Mouse (Mus musculus): ENCODE measurements around the gene Bud31. TPM values are rescaled to one million over a fixed set of nuclear protein-coding genes. Genes with fewer than 3 reads are reported as not detected.
"Not testable (repeated sequence)": the region's sequence is repeated elsewhere in the genome, so short reads cannot be mapped to it uniquely, and the experiment has no call there.

Bud31 gene
- 10 to 100 TPM; 75.7 to 78.8 TPM for total RNA-seq (2021)
- long read RNA-seq, experiment 1, transcript Bud31-207 (6 exons, 867 nt): major isoform, 40 of 53 reads
- long read RNA-seq, experiment 1, transcript Bud31-203 (6 exons, 928 nt): minor isoform, 7 of 53 reads
- long read RNA-seq, experiment 1, partial matches to known transcripts: 3 of 53 reads
- long read RNA-seq, experiment 1, other reads (novel, unspliced or antisense): 2 of 53 reads
- long read RNA-seq, experiment 2, transcript Bud31-203 (6 exons, 928 nt): minor isoform, 5 of 26 reads
- long read RNA-seq, experiment 2, transcript Bud31-207 (6 exons, 867 nt): major isoform, 17 of 26 reads
- long read RNA-seq, experiment 2, partial matches to known transcripts: 3 of 26 reads
- long read RNA-seq, experiment 2, other reads (novel, unspliced or antisense): 1 of 26 reads

DNA sequence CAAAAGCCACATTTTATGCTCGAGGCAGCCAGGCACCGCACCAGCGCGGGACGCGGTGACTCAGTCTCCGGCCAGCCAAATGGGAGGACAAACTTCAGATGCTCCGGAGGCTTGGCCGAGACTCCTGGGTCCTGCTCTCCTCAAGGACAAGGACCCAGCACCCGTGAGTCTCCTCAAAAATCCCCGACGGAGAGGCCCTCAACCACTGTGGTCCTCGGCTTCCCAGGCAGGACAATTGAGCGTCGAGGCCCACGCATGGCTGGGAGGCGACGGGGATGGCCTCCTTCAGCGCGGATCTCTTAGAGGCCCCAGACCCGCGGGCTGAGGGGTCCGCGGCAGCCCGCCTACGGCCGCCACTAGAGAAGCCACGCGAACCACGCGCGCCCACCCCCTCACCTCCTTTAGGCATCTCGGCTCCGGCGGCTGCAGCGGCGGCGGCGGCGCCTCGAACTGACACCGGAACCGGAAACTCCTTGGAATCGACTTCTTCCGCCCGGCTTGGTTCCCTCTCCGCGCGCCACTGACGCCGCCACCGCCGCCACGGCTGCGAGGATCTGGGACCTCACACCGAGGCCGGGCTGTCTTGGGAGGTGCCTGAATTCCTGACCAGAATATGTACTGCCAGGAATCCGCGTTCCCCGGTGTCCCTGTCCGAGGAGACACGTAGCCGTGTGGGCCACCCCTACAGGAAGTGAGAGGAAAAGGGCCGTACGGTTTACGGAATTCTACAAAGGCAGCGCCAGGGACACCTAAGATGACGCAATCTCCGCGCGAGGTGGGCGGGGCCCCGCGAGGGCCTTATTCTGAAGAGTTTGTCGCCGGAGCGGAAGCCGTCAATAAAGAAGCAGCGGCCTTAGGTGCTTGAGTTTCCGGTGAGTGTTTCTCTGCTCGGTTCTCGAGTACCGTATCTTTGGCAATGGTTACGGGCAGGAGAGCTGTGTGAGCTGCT is at the start of gene Bud31, which contains the start of gene Pdap1:
TSS of gene Bud31 (plus strand) at position 792 of the 949 bp plus-strand sequence.
TSS of gene Pdap1 (minus strand) at position 668 of the 949 bp plus-strand sequence.
- DNase-seq (ENCODE audit: low spot score in 2 of 2): peak; percentile 94

DNA sequence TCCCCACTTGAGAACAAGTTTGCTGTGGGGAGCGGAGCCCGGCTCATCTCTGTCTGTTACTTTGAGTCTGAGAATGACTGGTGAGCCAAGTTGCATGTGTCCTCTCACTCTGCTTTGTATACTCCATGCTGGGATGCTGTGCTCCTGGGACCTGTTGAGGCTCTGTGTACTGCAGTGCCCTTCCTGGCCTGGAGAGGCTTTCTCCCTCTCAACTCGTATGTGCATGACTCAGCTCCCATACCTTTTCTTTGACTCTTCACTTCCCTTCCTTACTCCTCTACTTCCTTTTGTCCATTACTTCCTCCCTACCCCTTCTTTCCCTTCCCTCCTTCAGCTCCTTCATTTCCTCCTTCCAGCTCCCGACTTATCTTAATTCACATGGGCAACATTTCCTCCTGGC is 44.0 kb upstream of the Bud31 start:
- no peak for DNase-seq (ENCODE audit: low spot score in 2 of 2)

DNA sequence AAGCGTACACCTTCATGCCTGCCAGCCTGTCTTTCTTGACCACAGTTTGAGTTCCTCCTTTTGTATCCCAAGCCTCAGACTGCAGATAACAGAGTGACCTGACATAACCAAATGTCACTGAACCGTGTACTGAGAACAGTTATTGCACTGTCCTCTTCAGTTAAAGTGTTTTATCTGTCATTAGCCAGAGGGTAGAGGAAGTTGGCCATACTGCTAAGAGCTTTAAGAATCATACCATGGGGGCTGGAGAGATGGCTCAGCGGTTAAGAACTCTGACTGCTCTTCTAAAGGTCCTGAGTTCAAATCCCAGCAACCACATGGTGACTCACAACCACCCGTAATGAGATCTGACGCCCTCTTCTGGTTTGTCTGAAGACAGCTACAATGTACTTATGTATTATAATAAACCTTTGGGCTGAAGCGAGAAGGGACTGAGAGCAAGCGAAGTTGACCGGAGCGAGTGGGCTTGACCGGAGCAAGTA is 41.8 kb upstream of the Bud31 start:
- no peak for DNase-seq (ENCODE audit: low spot score in 2 of 2)

DNA sequence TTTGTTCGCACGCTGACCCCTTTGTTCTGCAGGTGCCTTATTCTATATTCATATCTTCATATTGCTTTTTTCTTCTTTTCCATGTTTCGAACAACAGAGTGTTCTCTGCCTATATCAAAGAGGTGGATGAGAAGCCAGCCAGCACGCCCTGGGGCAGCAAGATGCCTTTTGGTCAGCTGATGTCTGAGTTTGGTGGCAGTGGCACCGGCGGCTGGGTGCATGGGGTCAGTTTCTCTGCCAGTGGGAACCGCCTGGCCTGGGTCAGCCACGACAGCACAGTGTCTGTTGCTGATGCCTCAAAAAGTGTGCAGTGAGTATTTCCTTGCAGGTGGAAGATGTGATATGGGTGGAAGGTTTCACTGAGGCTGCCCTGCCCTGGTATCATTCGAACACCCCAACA is 39.2 kb upstream of the Bud31 start:
- no peak for DNase-seq (ENCODE audit: low spot score in 2 of 2)

DNA sequence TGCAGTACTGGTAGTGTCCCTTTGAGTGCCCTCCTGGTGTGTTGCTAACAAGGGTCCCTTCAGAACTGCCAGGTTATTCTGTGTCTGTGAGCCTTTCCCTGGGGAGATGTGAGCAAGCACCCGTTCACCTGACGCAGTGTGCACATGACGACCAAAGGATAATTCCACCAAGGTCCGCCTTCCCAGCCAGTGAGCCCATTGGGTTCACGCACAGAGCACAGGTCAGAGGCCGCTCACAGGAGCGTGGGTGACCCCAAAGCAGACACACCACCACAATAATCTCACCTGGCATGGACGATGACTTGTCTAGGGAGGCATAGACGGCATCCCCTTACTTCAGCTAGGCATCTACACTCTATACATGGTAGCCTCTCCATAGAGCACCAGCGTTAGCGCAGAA is 38.7 kb upstream of the Bud31 start:
- not testable (repeated sequence) for DNase-seq (ENCODE audit: low spot score in 2 of 2)

DNA sequence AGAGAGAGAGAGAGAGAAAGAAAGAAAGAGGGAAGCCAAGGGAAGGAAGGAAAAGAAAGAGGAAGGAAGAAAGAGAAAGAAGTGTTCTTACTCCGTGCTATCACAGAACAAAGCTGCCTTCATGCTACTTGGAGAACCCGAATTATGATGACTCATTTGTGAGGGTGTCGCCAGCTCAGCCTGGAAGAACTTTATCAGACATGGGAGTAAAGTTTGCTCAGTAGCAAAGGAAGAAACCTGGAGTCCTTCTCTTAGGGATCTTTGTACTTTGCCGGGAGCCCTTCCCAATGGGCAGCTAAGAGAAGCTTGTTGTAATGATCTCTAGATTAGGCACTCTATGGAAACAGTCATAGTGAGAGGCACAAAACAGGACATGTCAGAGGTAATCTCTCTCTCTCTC is 37.5 kb upstream of the Bud31 start:
- DNase-seq (ENCODE audit: low spot score in 2 of 2): no peak

DNA sequence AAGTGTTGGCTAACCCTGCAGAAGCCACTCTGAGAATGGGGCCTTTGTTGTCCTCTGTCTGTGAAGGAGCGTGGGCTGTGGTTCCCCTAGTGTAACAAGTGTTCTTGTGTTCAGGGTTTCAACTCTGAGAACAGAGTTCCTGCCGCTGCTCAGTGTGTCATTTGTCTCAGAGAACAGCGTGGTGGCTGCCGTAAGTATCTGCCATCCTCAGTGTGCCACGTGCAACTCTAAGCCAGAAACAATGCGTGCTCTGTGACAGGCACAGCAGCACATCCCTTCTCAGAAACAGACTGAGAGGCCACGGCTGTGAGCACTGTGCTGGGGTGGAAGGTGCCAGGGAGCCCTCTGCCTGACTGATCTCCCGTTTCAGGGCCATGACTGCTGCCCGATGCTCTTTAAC is 35.8 kb upstream of the Bud31 start:
- no peak for DNase-seq (ENCODE audit: low spot score in 2 of 2)

DNA sequence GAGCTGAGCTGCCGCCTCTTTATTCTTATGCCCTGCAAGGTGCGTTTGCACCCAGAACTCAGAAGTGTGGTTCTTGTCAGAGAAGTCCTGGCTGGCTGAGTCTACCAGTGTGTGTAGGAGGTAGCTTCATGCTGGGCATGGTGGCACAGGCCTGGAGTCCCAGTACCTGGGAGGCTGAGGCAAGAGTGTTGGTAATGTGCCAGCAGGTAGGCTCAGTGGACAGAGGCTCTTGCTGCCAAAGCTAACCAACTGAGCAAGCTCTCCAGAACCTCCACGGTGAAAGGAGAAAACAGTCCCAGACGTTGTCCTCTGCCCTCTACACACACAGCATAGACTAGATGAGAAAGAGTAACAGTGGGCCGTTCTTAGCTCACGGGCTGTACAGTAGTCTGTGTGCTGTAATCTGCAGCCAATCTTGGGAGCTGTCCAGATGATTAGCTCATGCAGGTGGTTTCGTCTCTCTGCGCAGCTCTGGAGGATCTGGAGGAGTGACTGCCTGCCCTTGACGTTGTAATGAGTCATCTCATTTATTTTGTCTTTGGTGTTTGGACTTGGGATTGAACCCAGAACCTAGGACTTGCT is 34.4 kb upstream of the Bud31 start:
- DNase-seq (ENCODE audit: low spot score in 2 of 2): no peak

DNA sequence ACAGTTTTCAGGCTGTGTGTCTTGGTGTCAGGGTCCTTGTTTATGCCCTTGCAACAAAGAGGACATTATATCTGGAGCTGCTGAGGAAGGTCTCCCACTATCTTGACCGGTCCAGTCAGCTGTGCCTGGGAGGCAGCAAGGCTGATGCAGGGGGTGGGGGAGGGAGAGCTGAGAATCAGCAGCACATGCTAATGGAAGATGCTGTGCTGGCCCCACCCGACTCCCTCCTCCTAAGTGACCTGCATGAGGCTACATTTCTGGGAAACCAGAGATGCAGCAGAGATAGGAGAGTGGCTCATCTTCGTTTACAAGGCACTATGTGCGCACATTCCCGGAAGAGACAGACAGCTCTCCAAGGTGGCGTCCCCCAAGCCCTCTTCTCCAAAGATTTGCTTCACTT is 29.8 kb upstream of the Bud31 start:
- DNase-seq (ENCODE audit: low spot score in 2 of 2): no peak

DNA sequence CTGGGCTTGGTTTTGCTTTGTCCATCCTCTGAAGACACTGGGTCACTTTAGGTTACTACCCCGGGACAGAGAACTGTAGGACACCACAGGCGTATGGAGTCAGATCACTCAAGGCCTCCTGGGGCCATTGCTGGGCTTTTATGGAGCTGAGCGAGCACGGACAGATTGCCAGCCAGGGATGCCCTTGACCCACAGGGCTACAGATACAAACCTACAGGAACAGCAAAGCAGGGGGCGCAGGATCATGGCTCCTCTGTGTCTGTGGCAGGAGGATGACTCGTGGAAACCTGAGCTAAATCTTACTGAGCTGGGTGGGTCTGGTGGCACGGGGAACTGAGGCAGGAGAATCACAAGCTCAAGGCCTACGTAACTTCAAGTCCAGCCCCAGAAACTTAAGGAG is 27.6 kb upstream of the Bud31 start:
- DNase-seq (ENCODE audit: low spot score in 2 of 2): no peak

DNA sequence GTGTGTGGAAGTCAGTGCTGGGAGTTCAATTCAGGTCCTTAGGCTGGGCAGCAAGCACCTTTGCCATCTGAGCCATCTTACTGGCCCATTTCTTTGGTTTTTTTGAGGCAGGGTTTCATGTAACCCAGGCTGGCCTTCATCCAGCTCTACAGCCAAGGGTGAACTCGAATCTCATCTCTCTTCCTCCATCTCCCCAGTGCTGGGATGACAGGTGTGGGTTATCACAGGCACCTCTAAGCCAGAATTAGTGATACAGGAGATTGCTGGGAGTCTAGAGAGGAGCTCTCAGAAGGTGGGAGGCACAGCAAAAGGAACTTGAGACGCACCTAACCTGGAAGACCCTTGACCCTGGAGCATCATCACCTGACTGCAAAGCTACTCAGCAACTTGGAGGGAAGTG is 26.7 kb upstream of the Bud31 start:
- no peak for DNase-seq (ENCODE audit: low spot score in 2 of 2)

DNA sequence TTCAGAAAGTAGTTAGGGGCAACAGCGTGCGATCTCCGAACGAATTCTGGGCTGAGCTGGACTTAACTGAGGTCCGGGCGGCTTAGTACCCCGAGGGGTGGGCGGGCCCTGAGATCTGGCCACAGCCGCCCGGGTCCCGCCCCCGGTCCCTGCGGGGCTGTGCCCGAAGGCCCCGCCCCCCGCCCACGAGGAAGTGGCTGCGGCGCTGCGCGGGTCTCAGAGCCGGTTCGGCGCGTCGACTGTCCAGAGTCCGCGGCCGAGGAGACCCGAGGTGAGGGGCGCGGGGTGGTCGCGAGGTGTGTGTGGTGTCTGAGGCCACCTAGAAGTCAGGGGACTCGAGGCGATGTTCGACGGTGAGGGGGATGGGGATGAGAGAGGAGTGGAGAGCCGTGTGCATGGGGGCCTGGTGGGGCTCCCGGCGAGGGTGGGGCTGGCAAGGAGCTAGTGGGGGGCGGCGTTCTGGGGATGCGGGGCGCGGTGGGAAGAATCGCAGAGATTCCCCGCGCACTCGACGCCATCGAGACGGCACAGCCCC is 26.0 kb upstream of the Bud31 start, which contains the start of gene Arpc1b:
TSS of gene Arpc1b (plus strand) at position 145 of the 535 bp plus-strand sequence.
- DNase-seq (ENCODE audit: low spot score in 2 of 2): no peak

DNA sequence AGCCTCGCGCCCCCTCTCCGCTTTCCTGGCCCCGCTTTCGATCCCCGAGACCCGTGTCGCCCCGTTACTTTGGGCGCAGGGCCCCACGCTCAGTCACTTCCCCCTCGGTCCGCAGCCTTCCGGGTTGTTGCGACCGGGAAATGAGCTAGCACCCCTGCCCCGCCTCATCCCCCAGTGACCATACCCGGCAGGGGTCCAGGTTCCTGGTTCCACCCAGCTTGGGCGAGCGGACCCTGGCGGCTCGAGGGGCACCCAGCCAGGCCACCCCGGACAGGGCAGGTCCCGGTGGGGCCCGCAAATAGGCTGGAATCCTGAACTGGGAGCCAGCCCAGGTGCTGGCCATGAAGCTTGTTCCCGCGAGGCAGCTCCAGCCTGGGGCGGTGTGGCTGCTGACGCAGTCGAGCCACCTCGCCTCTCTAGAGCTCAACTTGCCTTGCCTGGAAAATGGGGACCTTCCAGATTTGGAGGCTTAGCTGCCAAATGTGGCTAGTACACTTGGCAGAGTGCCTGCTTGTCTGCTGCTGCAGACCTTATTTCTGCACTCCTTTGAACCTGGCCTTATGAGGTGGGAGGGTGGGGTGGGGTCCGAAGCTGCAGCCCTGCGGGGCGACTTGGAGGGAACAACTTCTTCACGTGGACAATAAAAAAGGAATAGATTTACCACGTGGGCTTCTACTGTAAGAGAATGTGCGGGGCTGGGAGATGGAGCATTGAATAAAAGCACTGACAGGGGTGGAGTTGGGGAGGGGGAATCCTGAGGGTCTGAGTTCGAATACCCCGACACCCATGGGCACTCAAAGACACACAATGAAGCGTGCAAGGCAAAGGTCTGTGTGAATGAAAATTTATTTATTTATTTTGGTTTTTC is 25.3 kb upstream of the Bud31 start:
- no peak for DNase-seq (ENCODE audit: low spot score in 2 of 2)

DNA sequence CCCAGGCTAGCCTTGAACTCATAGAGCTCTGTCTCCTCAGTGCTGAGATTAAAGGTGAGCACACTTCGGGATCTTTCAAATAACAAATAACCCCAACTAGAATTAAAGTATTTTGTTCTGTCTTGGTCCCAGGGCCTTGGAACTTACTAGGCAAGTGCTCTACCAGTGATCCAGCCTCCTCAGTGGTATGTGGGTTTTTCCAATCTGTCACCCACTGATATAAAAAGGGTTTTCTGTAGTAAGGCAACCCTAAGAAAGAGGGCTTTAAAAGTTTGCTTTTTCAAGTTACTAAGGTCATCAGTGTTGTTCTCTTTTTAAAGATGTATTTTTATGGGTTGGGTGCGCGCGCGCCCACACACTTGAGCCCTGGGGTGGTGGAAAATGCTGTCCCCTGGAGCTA is 24.4 kb upstream of the Bud31 start:
- DNase-seq (ENCODE audit: low spot score in 2 of 2): no peak

DNA sequence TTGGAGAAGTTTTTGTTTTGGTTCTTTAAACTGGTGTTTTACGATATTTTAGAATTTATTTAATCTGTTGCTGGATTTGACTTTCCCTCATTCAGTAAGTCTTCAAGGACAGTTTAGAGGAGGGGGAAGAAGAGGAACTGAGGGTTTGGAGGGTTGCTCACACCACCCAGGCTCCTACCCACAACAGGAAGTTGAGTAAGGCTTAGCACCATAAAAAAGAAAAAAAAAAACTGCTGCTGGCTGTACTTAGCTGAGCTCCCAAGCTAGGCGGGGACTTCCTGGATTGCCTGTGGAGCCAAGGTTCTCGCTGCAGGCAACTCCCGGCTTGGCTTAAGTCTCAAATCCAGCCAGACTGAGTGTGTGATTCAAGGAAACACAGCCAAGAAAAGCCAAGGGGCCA is 23.8 kb upstream of the Bud31 start:
- no peak for DNase-seq (ENCODE audit: low spot score in 2 of 2)

DNA sequence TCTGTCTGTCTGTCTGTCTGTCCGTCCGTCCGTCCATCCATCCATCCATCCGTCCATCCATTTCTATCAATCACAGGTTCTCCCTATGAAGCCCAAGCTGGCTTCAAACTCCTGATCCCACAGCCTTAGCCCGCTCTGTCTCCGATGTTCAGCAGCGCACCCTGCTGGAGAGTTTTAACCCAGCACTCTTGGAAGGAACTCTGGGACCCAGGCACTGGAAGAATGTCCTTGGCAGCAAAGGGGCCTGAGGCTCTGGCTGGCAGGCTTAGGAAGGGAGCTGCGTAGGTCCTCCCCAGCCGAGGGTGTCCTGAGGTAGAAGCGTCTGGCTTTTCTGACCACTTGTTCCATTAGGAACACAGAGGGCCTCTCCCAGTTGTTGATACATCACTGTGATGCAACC is 23.2 kb upstream of the Bud31 start:
- DNase-seq (ENCODE audit: low spot score in 2 of 2): peak; percentile 45 to 67

DNA sequence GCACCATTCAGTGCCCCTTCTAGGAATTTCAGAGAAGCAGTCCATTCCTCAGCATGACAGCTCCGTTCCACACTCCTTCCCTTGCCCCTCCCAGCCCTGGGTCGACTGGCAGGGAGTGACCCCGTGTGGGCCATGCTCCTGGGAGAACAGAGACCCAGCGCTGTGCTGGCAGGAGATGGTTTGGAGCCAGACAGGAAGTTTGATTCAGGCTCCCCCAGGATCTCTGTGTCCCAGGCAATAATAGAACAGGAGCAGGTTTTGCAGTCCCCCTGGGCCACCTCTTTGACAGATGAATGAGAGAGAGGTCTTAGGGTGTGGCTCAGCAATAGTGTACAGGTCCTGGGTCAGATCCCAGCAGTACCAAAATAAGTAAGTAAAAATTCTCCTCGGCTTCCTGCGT is 22.2 kb upstream of the Bud31 start:
- no peak for DNase-seq (ENCODE audit: low spot score in 2 of 2)

DNA sequence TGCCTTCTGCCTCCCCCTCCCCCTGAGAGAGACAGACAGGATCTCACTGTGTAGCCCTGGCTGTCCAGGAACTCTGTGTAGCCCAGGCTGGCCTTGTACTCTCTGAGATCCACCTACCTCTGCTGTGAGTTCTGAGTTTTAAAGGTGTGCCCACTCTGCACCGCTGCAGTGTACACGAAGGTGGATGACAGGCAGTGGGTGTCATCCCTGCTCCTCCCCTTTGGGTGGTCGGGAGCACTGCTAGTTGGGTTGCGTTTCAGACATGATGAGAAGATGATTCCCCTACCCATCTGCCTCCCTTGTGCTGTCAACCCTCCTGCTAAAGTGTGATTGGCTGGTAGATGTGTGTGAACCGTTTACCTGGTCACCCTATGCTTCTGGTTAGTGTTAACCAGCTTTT is 21.7 kb upstream of the Bud31 start:
- no peak for DNase-seq (ENCODE audit: low spot score in 2 of 2)

DNA sequence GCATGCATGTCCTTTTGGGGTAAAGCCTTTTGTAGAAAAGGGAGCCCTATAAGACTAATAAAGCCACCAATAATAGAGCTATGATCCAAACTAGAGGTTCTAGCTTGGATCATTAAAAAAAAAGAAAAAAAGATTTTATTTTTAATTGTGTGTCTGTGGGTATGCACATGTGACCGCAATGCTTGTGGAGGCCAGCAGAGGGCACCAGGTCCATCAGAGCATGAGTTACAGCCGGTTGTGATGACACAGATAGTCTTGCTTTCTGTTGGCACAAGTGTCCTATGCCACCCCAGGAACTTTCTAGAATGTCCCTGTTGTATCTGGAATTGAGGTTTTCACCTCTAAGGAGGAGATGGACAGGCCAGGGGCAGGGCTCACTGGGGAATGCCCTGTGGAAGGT is 20.8 kb upstream of the Bud31 start:
- DNase-seq (ENCODE audit: low spot score in 2 of 2): no peak

DNA sequence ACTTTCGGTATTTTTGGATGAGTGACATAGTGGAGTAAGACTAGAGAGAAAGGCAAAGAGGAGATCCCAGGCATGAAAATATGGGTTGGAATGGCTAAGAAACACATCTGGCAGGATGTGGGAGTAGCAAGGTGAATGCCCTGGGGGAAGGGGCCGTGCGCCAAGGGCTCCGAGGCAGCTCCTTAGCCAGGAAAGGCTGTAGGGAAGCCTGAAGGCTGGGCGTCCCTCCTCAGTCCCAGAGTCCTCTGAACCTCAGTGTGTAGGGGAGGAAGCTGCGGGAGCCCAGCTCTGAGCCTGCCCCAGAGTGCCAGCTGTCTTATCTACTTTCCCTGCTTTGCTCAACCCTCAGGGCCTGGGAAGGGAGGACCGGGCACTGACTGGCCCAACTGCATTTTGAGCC is 19.2 kb upstream of the Bud31 start:
- no peak for DNase-seq (ENCODE audit: low spot score in 2 of 2)

Data from left cerebral cortex, adult 18-20 months (tissue).